Mouse (Mus musculus): ENCODE measurements around the gene Cdca3.
A peak's percentile ranks its signal among the peaks of the same experiment; 100 is the strongest.
"Not testable (repeated sequence)": the region's sequence is repeated elsewhere in the genome, so short reads cannot be mapped to it uniquely, and the experiment has no call there.

Gene Cdca3

DNA sequence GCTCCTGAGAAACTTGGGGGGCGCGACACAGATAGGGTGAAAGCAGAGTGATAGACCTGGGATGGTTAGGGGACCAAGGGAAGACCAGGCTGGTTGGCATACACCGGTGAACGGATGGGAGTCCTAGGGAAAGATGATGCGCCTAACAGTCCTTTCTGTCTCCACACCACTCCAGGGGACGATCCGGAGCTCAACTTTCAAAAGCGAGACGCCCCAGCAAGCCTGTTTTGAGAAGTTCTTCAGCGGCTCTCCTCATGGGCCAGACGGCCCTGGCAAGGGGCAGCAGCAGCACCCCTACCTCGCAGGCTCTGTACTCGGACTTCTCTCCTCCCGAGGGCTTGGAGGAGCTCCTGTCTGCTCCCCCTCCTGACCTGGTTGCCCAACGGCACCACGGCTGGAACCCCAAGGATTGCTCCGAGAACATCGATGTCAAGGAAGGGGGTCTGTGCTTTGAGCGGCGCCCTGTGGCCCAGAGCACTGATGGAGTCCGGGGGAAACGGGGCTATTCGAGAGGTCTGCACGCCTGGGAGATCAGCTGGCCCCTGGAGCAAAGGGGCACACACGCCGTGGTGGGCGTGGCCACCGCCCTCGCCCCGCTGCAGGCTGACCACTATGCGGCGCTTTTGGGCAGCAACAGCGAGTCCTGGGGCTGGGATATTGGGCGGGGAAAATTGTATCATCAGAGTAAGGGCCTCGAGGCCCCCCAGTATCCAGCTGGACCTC lies 20.1 kb upstream of the Cdca3 start:
- no peak for DNase-seq (ENCODE audit: low read depth)

DNA sequence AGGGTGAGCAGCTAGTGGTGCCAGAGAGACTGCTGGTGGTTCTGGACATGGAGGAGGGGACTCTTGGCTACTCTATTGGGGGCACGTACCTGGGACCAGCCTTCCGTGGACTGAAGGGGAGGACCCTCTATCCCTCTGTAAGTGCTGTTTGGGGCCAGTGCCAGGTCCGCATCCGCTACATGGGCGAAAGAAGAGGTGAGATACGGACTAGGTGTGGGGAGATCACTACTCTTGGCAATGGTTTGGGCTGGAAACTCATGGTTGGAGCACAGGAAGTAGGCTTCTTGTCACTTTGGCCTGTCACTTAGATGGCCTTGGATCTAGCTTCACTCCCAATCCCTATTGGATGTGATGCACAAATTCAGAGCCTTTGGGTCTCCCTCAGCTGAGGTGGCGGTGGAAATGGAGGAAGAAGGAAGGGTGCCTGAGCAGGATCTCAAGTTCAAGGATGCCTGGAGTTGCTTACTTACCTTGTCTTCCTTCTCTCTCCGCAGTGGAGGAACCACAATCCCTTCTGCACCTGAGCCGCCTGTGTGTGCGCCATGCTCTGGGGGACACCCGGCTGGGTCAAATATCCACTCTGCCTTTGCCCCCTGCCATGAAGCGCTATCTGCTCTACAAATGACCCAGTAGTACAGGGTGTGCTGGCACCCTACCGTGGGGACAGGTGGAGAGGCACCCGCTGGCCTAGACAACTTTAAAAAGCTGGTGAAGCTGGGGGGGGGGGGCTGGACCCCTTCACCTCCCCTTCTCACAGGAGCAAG lies 19.4 kb upstream of the Cdca3 start:
- DNase-seq (ENCODE audit: low read depth): no peak

DNA sequence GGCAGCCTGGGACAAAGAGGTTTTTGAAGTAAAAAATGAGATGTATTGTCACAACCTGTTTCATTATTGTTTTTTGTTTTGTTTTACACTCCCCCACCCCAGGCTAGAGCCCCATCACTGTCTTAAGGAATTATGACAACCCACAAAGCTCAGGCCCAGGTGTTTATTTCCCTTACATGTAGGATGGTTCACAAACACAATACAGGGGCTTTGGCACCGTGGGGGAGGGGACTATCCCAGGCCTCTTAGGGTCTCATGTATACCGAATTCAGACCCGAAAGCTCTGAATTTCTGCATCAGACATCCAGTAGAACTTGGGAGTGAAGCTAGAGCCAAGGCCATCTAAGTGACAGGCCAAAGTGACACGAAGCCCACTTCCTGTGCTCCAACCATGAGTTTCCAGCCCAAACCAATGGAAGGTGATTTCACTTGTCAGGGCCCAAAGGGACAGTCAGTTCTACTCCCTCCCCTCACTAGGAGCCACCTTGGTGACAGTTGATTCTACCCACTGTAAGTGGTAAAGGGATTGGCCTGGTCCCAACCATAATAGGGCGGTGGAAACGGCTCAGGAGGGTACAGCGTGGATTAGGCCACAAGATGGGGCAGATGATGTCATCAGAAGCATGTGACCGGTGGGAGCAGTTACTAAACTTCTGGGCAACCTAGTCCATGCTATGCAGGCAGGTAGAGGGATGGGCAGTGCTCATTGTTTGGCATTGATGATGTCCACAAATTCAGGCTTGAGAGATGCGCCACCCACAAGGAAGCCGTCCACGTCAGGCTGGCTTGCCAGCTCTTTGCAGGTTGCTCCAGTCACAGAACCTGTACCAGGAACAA lies 18.6 kb upstream of the Cdca3 start:
- not testable (repeated sequence) for DNase-seq (ENCODE audit: low read depth)

DNA sequence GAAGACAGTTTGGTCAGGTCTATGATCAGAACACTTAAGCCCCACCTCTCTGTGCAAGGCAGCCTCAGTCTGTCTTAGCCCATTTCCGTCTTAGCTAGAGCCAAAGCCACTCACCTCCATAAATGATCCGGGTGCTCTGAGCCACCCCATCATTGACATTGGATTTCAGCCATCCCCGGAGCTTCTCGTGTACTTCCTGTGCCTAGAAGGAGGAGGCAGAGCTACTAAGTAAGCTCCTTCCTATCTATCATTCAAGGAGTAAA lies 18.0 kb upstream of the Cdca3 start:
- DNase-seq (ENCODE audit: low read depth): no peak

DNA sequence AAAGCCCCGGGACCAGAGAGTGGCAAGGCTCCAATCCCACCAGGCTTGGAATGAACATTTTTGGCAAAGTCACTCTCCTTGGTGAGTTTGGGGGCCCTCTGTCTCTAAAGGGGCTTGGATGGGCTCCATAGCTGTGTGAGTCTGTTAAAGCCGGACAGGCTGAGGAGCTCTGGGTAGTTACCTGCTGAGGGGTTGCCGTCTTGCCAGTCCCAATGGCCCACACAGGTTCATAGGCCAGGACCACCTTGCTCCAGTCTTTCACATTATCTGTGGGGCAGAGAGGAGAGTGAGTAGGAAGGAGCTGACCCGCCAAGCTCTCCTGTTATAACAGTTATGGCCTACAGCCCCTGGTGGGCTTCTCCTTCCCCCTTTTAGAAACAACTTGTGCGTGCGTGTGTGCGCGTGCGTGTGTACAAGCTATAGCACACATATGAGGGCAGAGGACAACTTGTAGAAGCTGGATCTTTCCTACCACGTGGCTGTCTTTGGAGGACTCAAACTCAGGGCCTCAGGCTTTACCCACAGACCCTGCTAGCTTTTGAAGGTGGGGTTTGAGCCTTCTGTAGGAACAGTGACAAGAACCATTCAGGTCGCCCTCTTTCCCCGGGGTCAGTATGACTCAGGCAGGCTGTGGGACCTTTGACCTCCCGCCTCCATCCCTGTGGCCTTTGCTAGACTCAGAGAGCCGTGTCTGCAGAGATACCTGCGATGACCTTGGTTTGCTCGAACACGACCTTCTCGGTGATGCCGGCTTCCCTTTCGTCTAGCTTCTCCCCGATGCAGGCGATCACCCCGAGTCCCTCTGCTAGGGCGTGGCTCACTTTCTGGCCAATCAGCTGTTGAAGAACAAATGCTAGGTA lies 17.4 kb upstream of the Cdca3 start:
- DNase-seq (ENCODE audit: low read depth): no peak

DNA sequence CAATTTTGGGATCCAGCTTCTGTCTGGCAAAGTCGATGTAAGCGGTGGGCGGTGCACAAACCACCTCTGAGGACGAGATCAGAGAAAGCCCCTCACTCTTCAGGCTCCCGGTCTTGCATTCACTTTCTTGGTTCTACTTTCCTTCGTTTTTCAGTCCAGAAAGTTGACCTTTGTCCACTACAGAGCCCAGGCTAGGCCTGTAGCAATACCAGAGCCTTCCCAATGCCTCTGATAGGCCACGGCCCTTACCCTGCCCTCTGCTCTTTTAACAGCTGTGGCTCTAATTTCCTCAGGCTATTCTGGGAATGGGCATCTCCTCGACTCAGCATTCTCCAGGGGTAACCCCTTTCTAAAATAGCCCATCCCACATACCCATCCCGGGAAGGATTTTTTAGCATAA lies 16.5 kb upstream of the Cdca3 start:
- no peak for DNase-seq (ENCODE audit: low read depth)

DNA sequence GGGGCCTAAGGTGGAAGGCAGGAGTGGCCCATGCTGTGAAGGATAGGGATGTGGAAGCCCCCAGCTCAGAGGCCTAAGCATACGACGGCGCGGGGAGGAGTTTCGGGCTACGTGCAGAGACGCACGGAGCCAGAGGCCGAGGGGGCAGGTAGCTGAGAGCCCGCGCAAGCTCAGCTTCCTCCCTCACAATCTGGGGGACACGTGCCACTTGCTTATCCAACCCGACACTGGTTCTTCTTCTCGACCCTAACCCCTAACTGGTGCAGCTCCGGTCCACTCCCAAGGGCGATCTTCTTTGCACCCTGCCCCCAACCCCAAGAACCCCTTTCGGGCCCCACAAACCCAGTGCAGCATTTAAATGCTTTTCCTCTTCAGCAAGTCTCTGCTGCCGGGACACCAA lies 15.9 kb upstream of the Cdca3 start:
- DNase-seq (ENCODE audit: low read depth): no peak

DNA sequence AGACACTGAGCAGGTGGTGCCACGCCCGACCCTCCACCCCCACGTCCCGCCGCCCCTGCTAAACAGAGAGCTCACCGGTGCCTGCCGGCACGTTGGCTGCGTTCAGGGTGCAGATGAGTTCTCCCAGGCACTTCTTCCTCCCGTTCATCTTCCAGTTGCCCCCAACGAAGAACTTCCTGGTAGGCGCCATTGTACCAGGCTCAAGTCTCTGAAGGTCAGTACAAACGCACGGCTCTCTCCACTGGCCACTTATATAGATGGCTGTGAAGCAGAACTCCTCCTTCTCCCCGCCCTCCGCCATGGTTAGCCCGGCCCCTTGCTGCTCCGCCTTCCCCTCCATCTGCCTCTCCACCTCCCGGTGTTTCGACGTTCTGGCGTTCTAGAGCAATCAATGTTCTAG lies 15.4 kb upstream of the Cdca3 start, which contains the start of gene Tpi1:
Tpi1 (minus strand) TSS at position 364 of the 400 bp plus-strand sequence.
- DNase-seq (ENCODE audit: low read depth): peak; percentile 78

DNA sequence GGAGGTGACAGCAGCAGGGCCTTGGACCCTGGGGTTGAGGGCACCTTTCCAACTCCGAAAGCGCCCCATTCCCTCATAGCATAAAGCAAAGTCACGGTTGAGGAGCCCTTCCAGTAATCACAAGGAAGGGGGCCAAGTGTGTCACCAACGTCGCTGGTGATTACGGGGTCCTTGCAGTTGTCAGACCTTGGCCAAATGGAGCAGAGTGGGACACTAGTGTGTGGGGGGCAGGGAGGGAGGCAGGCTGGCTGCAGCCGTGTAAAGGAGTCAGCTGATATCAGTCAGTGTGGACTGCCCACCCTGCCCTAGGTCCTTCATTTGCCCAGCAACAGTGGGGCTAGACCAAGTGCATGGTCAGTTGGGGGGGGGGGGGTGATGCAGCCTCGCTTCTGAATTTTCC lies 14.9 kb upstream of the Cdca3 start:
- DNase-seq (ENCODE audit: low read depth): no peak

DNA sequence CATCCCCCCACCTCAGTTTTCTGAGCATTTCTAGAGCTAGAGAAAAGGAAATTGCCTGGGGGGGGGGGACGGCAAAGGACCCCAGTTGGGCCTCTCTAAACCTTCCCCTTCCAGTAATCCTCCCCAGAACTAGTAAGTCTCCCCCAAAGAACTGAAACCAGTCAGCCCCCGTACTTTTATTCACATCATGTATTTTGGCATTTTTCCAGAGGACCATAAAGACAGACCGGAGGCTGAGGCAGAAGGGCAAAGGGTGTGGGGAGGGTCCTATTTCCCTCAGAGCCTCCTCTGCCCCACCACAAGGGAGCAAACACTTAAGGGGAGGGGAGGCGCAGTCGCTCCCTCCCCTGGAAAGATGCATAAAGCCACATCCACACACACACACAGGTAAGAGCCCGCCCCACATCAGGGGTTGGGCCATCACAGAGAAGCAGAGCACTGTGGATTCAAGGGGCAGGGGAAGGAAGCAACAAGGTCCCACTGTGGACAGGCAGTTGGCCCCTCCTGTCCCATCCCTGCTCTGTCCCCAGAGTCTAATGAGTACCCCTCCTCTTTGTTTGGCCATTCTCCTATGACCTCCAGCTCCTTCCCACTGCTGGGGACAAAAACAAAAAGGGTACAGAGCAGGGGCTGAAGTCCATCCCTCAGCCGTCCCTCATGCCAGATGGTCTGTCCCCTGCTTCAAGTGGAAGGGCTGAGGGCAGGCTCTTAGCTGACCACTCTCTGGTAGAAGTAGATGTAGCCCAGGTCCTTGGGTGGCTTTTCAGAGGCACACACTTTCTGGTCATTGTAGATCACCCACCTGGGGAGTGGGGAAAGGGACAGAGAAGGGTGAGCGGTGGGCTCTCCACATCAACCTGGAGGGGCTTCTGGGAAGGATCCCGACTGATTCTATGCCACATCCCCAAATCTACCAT lies 14.2 kb upstream of the Cdca3 start:
- no peak for DNase-seq (ENCODE audit: low read depth)

DNA sequence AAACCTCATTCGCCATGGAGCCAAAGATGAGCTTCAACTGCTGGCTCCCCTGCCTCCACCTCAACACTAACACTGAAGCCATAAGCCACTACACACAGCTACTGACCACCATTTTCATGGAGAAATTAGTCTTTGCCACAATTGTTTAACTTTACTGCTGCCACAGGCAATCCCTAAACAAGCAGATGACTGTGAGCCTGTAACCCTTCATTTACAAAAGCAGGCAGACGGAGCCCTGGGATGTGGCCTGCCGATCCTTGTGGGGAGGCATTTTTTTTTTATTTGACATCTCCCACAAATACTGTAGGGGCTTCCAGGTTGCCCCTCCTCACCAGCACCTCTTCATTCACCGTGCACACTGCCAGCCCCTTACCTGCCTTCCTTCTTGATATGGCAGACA lies 12.7 kb upstream of the Cdca3 start:
- no peak for DNase-seq (ENCODE audit: low read depth)

DNA sequence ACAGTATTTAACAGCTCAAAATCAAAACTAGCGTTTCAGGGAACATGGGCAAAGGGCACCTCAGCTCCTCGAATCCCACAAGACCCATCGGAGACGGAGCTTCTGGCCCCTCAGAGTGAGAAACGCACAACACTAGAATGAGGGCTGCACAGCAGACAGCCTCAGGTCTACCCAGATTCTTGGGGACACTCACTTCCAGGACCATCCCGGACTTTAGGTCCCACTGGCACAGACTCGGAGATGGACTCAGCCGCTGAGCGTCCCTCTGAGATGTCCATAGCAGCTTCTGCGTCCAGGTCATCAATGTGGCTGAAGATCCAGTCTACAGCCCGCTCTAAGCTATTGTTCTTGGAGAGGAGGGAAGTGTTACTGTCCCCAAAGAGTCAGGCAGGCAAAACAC lies 12.2 kb upstream of the Cdca3 start:
- DNase-seq (ENCODE audit: low read depth): no peak

DNA sequence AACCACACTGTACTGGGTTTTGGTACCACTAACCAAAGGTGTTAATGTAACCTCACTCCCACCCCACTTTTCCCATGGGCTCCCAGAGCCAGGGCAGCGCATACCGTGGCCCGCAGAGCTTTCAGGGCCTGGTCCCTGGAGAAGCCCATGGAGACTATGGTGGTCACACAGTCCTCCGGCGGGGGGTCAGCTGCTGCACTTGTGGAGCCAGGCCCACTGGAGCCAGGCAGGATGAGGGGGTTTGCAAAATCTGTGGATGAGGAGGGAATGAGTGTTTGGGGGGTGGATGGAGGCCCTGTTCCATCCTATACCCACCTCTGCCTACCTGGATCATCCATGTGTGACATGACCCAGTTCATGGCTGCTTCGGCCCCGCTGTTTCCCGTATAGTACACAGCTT lies 11.8 kb upstream of the Cdca3 start:
- no peak for DNase-seq (ENCODE audit: low read depth)

DNA sequence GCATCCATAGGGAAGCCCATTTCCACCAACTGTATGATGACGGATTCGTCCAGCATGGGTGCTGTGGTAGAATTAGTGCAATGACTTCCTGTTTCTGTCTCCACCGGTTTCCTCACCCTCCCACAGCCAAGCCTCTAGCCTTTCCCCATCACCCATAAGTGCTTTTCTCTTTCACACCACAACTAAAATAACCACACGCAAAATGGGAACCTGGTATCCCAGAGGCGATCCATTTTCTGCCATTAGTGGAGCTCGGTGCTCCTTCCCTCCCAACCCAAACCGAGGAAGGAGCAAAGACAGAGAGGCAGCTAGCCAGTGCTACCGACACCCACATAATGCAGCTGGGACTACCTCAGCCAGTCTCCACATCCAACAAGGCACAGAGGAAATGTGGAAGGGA lies 11.4 kb upstream of the Cdca3 start:
- DNase-seq (ENCODE audit: low read depth): no peak

DNA sequence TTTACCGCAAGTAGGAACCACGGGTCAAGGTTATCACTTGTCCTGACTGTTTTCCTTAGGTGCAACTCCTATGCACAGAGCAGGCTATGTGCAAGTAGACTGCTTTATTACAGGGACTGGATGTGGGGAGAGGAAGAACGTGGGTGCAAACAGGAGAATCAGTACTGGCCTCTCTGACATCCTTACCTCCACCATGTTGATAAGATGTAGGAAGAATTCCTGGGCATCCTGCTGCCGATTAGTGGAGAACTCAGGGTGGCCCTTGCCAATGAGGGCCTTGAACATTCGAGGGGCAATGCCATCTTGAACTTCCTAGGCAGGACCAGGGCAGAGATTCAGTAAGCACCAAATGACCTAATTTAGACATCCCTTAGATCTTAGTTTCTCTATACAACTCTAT lies 8.5 kb upstream of the Cdca3 start:
- DNase-seq (ENCODE audit: low read depth): no peak

DNA sequence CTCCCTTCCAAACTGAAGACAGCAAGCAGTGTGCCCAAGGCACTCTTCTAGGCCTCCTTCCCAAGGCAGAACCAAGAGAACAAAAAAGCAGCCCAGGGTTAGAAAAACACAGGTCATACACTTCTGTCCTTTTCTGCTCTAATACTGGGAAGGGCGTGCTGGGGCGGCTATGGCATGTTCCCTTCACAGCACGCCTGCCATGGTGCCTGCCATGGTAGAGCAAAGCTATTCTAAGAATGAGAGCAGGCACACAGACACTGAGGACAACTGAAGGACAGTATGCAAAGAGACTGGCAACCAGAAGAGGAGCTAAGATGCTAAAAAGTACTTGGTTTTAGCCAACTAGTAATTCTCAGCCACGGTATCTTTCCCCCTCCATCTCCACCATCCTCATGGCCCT lies 7.3 kb upstream of the Cdca3 start:
- no peak for DNase-seq (ENCODE audit: low read depth)

DNA sequence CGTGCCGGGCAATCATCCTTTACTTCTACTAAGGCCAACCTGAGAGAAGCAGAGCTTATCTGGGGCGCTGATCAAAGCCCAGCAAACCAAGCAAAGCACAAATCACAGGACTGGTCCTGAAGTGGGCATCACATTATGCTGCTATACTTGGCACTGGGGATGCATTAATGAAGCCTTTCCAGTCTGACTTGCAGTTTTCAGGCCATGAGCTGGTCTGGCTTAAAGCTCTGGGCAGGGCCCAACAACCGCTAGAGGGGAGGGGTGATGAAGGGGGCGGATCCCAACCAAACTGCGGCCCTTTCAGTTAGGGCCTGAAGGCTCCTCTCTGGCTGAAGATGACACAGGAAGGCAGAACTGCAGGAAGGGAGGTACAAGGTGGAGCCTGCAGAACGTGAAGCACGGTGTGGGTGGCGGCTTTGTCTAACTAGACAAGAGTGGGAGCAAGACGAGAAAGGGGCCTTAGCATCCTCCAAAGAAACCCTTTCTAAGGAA lies 1.2 kb upstream of the Cdca3 start:
- no peak for DNase-seq (ENCODE audit: low read depth)

DNA sequence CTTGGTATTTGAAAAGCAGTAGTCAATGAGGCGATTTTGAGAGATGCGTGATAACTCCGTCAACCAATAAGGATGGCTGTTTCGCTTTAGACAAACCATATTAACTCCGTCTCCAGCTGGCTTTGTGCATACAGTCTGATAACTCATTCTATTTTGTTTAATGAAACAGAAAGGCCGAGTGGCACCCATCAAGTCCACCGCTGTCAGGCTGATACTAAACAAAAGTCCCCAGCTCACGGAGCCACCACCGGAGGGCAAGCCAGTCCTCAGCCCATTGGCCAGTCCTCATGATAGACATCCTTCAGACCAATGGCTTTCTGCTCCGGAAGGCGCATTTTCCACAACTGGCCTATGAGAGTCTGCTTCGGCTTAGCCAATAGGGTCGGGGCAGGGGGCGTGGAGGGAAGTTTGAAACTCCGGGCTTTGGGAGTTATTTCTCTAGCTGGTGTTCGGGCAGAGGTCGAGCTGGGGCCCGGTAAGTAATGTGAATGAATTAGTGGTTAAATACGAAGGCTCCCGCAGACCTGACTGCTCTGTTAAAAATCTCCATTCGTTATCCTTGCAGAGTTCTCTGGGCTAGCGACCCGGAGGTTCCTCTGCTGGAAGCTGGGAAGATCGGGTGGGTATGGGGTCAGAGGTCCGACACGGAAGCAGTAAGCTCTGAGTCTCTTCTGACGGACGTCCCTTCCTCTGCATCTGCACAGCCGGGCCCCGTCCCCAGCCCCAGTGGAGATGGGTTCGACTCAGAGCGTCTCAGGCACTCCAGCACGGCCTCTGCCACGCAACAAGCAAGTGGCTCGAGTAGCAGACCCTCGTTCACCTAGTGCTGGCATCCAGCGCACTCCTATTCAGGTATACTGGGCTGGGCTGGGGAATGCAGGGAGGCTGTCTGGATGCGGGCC lies 703 bp downstream of the Cdca3 start:
- DNase-seq (ENCODE audit: low read depth): peak; percentile 95

DNA sequence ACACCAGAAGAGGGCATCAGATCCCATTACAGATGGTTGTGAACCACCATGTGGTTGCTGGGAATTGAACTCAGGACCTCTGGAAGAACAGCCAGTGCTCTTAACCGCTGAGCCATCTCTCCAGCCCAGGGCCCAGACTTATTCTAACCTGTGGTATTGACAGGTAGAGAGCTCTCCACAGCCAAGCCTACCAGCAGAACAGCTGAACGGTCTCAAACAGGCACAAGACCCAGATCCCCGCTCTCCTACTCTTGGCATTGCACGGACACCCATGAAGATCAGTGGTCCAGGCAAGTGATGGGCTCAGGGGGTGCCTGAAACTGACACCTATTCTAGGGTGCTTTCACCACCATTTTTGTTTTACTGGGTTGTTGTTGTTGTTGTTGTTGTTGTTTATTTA lies 1.9 kb downstream of the Cdca3 start:
- not testable (repeated sequence) for DNase-seq (ENCODE audit: low read depth)

DNA sequence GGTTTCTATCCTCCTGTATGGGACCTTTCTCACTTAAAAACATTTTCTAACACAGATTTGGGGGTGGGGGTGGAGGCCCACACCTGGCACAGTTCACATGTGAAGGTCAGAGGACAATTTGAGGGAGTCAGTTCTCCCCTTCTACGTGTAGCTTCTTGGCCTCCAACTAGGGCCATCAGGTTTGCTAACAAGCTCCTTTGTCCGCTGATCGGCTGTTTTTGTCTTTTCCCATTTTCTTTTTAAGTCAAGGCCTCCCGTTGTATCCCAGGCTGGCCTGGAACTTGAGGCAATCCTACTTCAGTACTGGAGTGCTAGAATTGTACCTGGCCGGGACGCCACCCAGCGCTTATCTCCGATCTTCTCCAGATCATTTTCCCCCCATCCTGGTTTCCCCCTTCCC lies 2.3 kb downstream of the Cdca3 start:
- DNase-seq (ENCODE audit: low read depth): no peak

All from fibroblast of lung, adult 2 months (primary cell).